Mouse (Mus musculus) neural tube, embryonic 14.5 days (tissue): ENCODE measurements at regions not wholly inside any gene's neighbourhood (a gene's known extent, or its start where the extent isn't known, plus 50 kb on each side); places are given as distances from the start of the nearest gene placed in this dataset.

Source experiments
- ATAC-seq: fragments of 200-750 bp; cut with Nextera tagmentation; 2 replicates; pipeline ENCODE4 v1.8.0; 2017; ENCODE audit warnings: low read depth, mild to moderate bottlenecking, moderate TSS enrichment, moderate library complexity
- H3K27ac ChIP-seq: fragments of 300-500 bp; sonication (generic); 2 replicates; pipeline ENCODE4 v1.5.1; 2014; ENCODE audit warnings: low read depth, mild to moderate bottlenecking, control low read depth, low read length, moderate library complexity, mixed read lengths
- H3K27me3 ChIP-seq: fragments of 300-500 bp; sonication (generic); 2 replicates; pipeline ENCODE4 v1.6.1; 2014; ENCODE audit warnings: low read length; ENCODE audit not compliant: control insufficient read depth, insufficient read depth
- H3K36me3 ChIP-seq: fragments of 300-500 bp; sonication (generic); 2 replicates; pipeline ENCODE4 v1.6.1; 2014; ENCODE audit warnings: low read length, mixed read lengths; ENCODE audit not compliant: control insufficient read depth, insufficient read depth
- H3K4me1 ChIP-seq: fragments of 300-500 bp; sonication (generic); 2 replicates; pipeline ENCODE4 v1.6.1; 2014; ENCODE audit warnings: low read length; ENCODE audit not compliant: control insufficient read depth, insufficient read depth
- H3K4me2 ChIP-seq: fragments of 300-500 bp; sonication (generic); 2 replicates; pipeline ENCODE4 v1.6.1; 2014; ENCODE audit warnings: mild to moderate bottlenecking, low read depth, low read length, control low read depth
- H3K4me3 ChIP-seq: fragments of 300-500 bp; sonication (generic); 2 replicates; pipeline ENCODE4 v1.5.1; 2014; ENCODE audit warnings: low read depth, low read length, control low read depth, mixed read lengths
- H3K9ac ChIP-seq: fragments of 300-500 bp; sonication (generic); replicated peaks from 2 replicates; pipeline ENCODE4 v1.6.1; 2014; ENCODE audit warnings: low read depth, mild to moderate bottlenecking, control low read depth, low read length, mixed read lengths
- H3K9me3 ChIP-seq: fragments of 300-500 bp; sonication (generic); 2 replicates; pipeline ENCODE4 v1.6.1; 2016; ENCODE audit warnings: low read length; ENCODE audit not compliant: control insufficient read depth
- WGBS: fragments of 180-500 bp; shearing (Covaris S2); extraction: QIAGEN DNeasy Blood & Tissue Kit; methylation state at CpG from one replicate; pipeline ENCODE4 v1.1.7; 2014; 5-methylcytosine and 5-hydroxymethylcytosine counted together

DNA sequence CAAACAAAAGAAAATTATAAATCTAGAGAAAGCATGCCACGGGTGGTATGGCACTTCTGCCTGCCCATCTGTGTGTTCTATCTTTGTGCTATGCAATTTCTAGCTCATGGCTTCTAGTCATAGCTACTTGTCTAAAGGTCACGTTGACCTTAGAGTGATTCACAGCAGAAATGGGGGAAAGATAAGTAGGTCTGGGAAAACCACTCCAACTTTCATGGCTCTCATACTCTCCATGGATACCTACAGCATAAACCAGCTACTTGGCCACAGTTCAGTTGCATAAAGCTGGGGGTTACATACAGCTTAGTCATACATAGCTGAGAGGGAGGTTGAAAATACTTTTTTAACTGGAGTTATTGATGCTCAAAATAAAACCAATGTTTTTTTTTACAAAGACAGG, 100.6 kb upstream of the Trpc6 start:
- ATAC-seq, result no peak
- no peaks in the 10 kb centered on the region for H3K36me3 ChIP-seq
- H3K4me1 ChIP-seq, result no peaks in the 10 kb centered on the region
- H3K4me3 ChIP-seq, result no peak overlapping the region
- no peaks in the 10 kb centered on the region for H3K9me3 ChIP-seq
- no peaks in the 10 kb centered on the region for H3K27me3 ChIP-seq
- WGBS, result 75% methylated on average over 2 of the region's 2 CpGs
- no peak overlapping the region for H3K9ac ChIP-seq
- no peak overlapping the region for H3K27ac ChIP-seq
- no peak overlapping the region for H3K4me2 ChIP-seq

DNA sequence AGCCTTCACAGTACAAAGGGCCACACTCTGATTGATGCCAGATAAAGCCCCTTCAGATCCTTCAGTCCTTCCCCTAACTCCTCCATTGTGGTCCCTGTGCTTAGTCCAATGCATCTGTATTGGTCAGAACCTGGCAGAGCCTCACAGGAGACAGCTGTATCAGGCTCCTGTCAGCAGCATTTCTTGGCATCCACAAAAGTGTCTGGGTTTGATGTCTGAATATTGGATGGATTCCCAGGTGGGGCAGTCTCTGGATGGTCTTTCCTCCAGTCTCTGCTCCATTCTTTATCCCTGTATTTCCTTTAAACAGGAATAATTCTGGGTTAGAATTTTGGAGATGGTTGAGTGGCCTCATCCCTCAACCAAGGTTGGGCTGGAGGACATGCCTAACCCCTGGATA, 92.5 kb upstream of the Trpc6 start:
- H3K9me3 ChIP-seq, result no peaks in the 10 kb centered on the region
- ATAC-seq, result no peak
- no peak overlapping the region for H3K9ac ChIP-seq
- no peak overlapping the region for H3K4me2 ChIP-seq
- H3K27ac ChIP-seq, result no peak overlapping the region
- no peaks in the 10 kb centered on the region for H3K36me3 ChIP-seq
- H3K4me1 ChIP-seq, result no peaks in the 10 kb centered on the region
- H3K4me3 ChIP-seq, result no peak overlapping the region
- H3K27me3 ChIP-seq, result no peaks in the 10 kb centered on the region

DNA sequence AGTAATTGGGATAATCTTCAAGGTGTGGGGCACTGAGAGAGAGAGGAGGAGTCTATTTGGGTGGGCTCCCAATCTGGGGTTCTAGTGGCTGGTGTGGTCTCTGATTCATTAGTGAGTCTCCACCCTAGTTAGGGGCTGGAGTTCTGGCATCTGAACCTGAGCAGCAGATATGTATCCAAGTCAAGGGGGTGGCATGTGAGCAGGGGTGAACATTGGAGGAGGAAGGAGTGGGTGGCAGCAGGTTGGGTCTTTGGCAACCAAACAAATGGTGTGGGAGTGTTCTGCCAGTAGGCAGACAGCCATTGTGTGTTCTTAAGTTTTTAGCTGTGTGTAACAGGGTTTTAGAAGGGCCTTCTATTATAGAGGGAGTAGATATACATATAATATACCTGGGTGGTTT, 90.4 kb upstream of the Trpc6 start:
- Histone ChIP-seq H3K9ac (no peak overlapping the region), H3K9me3 (no peaks in the 10 kb centered on the region), H3K4me1 (no peaks in the 10 kb centered on the region), H3K27ac (no peak overlapping the region), H3K4me2 (no peak overlapping the region), H3K36me3 (no peaks in the 10 kb centered on the region), H3K27me3 (no peaks in the 10 kb centered on the region), H3K4me3 (no peak overlapping the region)
- ATAC-seq, result no peak

DNA sequence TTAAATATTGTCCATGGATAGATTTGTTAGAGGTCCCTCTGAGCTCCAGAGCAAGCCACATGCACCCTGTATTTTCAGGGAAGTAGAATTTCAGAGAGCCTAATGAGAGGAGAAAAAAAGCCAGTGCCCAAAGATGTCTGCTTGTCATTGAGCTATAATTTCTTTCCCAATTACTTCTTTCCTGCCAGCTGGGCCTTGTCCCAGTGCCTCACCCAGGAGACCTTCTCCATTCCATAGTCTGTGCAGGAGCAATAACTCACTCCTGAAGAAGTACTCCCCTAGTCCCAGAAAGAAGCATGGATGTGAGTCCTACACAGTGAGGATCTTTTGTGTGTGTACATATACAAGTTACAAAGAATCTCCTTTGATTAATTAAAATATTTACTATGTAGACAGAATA, 89.4 kb upstream of the Trpc6 start:
- H3K27me3 ChIP-seq, result no peaks in the 10 kb centered on the region
- no peak overlapping the region for H3K9ac ChIP-seq
- no peaks in the 10 kb centered on the region for H3K9me3 ChIP-seq
- H3K4me3 ChIP-seq, result no peak overlapping the region
- H3K4me1 ChIP-seq, result no peaks in the 10 kb centered on the region
- H3K4me2 ChIP-seq, result no peak overlapping the region
- no peaks in the 10 kb centered on the region for H3K36me3 ChIP-seq
- H3K27ac ChIP-seq, result no peak overlapping the region
- ATAC-seq, result peak; percentile 60; the same call in 1 of the 2 replicates

DNA sequence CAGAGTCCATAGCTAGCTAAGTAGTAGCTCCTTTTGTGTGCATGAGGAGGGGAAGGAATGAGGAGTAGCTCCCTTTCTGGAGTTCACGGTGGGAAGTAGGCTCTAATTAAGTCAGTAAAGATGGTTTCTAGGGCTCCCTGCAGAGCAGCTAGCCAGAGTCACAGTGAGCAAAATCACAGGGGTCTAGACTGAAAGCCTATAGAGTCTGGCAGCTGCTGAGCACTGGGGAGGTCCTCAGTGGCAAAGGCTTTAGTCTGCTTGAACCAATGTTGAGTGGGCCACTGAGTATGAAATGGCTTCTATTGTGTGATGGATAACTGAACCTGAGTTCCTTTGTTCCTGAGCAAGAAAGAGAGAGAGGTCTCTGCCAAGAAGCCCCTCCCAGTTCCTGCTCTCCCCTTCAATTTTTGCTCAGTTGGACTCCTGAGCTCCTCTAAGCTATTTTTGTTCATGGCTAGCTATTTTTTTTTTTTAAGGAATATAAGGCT, 84.8 kb upstream of the Trpc6 start:
- no peak for ATAC-seq
- H3K36me3 ChIP-seq, result no peaks in the 10 kb centered on the region
- H3K27me3 ChIP-seq, result no peaks in the 10 kb centered on the region
- H3K4me2 ChIP-seq, result no peak overlapping the region
- no peak overlapping the region for H3K4me3 ChIP-seq
- no peaks in the 10 kb centered on the region for H3K9me3 ChIP-seq
- no peak overlapping the region for H3K9ac ChIP-seq
- H3K27ac ChIP-seq, result no peak overlapping the region
- H3K4me1 ChIP-seq, result no peaks in the 10 kb centered on the region
- 5% methylated on average over 1 of the region's 1 CpGs for WGBS

DNA sequence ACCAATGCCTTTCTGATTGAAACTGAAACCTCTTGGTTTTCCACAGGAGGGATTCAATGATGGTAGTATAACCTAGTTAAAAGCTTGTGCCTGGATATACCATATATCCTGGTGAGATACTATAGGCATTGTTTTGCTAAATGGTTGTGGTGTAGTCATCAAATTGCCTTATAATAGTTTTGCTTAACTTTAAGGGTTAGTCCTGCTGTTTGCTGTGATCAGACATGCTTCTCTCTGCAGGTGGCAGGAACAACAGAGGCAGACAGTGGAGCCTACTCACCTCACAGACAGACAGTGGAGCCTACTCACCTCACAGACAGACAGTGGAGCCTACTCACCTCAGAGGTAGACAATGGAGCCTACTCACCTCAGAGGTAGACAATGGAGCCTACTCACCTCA, 82.2 kb upstream of the Trpc6 start:
- Histone ChIP-seq H3K27me3 (no peaks in the 10 kb centered on the region), H3K4me2 (no peak overlapping the region), H3K4me1 (no peaks in the 10 kb centered on the region), H3K9ac (no peak overlapping the region), H3K4me3 (no peak overlapping the region), H3K9me3 (no peaks in the 10 kb centered on the region), H3K27ac (no peak overlapping the region), H3K36me3 (no peaks in the 10 kb centered on the region)
- no peak for ATAC-seq

DNA sequence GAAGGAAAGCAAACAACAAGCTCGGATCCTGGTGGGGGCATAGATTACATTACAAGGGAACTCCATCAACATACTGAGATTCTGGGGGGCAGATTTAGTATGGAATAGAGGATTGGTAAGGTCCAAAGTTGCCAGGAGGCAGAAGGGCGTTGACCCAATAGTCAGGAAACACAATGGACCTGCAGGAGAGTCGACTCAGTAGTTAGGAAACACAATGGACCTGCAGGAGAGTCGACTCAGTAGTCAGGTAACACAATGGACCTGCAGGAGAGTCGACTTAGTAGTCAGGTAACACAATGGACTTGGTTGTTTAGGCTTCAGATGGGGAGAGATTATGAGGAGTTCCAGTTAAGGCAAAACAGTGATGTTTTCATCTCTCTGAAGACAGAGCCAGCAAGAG, 81.1 kb upstream of the Trpc6 start:
- ATAC-seq, result no peak
- no peak overlapping the region for H3K4me2 ChIP-seq
- WGBS, result 63% methylated on average over 5 of the region's 5 CpGs
- no peak overlapping the region for H3K4me3 ChIP-seq
- no peaks in the 10 kb centered on the region for H3K9me3 ChIP-seq
- H3K4me1 ChIP-seq, result no peaks in the 10 kb centered on the region
- no peaks in the 10 kb centered on the region for H3K27me3 ChIP-seq
- no peak overlapping the region for H3K27ac ChIP-seq
- no peak overlapping the region for H3K9ac ChIP-seq
- H3K36me3 ChIP-seq, result no peaks in the 10 kb centered on the region

DNA sequence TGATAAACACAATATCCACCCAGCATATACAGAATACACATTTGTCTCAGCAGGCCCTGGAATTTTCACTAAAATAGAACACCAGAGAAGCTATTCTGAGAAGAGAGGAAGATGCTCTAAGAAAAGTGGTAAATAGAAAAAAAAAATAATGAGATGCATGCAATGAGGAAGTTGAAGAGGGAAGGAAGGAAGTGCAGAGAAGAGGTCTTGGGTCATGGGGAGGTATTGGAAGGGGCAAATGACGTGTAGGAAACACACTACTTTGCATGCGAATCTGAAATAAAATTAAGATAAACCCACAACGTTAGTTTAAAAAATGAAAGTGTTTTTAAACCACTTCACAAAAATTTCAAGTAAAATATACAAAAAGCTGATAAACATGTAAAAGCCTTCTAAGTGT, 57.4 kb upstream of the Trpc6 start:
- no peaks in the 10 kb centered on the region for H3K9me3 ChIP-seq
- H3K36me3 ChIP-seq, result no peaks in the 10 kb centered on the region
- H3K4me2 ChIP-seq, result no peak overlapping the region
- no peak for ATAC-seq
- no peak overlapping the region for H3K27ac ChIP-seq
- 87% methylated on average over 3 of the region's 3 CpGs for WGBS
- H3K4me3 ChIP-seq, result no peak overlapping the region
- H3K27me3 ChIP-seq, result no peaks in the 10 kb centered on the region
- no peaks in the 10 kb centered on the region for H3K4me1 ChIP-seq
- no peak overlapping the region for H3K9ac ChIP-seq

DNA sequence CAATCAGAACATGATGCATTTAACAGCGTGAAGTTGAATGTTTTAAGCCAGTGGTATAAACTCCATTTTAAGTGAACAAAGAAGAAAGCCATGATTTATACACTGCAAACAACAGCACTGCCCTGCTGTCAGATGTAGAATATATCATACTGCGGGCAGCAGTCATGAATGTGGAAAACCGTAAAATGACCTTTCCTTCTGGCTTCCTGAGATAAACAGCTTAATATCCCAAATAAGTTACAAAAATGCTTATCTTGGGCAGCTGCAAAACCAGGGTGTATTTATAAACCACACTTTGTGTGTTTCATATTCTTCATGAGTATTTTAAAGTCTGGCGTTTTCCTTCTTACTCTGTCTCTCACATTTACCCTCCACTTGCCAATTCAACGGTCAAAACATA, 56.1 kb upstream of the Trpc6 start:
- Histone ChIP-seq H3K4me2 (no peak overlapping the region), H3K9me3 (no peaks in the 10 kb centered on the region), H3K9ac (no peak overlapping the region), H3K36me3 (no peaks in the 10 kb centered on the region), H3K27me3 (no peaks in the 10 kb centered on the region), H3K4me3 (no peak overlapping the region), H3K4me1 (no peaks in the 10 kb centered on the region), H3K27ac (no peak overlapping the region)
- WGBS, result 57% methylated on average over 5 of the region's 5 CpGs
- peak; percentile 63; the same call in 1 of the 2 replicates for ATAC-seq
